Mouse (Mus musculus): ENCODE data around the gene Efnb2.

The Efnb2 gene

GRCm38 (mm10) chr8:8655346-8656340, 5.4 kb downstream of the Efnb2 start:
- DNase-seq (ENCODE audit: low spot score), result no peak

- no peak for DNase-seq (ENCODE audit: low spot score)
These were observed 7.0 kb downstream of the Efnb2 start for GRCm38 (mm10) chr8:8653906-8654489.

GRCm38 (mm10) chr8:8653343-8653742, 7.7 kb downstream of the Efnb2 start:
- DNase-seq (ENCODE audit: low spot score), result no peak

GRCm38 (mm10) chr8:8652388-8652787, 8.7 kb downstream of the Efnb2 start:
- no peak for DNase-seq (ENCODE audit: low spot score)

GRCm38 (mm10) chr8:8649944-8650343, 11.1 kb downstream of the Efnb2 start:
- DNase-seq (ENCODE audit: low spot score), result no peak

GRCm38 (mm10) chr8:8649536-8649935, 11.5 kb downstream of the Efnb2 start:
- no peak for DNase-seq (ENCODE audit: low spot score)

- DNase-seq (ENCODE audit: low spot score), result no peak
These were observed 12.4 kb downstream of the Efnb2 start for GRCm38 (mm10) chr8:8648686-8649085.

- DNase-seq (ENCODE audit: low spot score), result no peak
These were observed 13.2 kb downstream of the Efnb2 start for GRCm38 (mm10) chr8:8647824-8648223.

- no peak for DNase-seq (ENCODE audit: low spot score)
These were observed 13.7 kb downstream of the Efnb2 start for GRCm38 (mm10) chr8:8647319-8647718.

- DNase-seq (ENCODE audit: low spot score), result no peak
These were observed 16.7 kb downstream of the Efnb2 start for GRCm38 (mm10) chr8:8644160-8644915.

GRCm38 (mm10) chr8:8640264-8640588, 20.8 kb downstream of the Efnb2 start:
- no peak for DNase-seq (ENCODE audit: low spot score)

- DNase-seq (ENCODE audit: low spot score), result no peak
These were observed 21.3 kb downstream of the Efnb2 start for GRCm38 (mm10) chr8:8639569-8640263.

GRCm38 (mm10) chr8:8631394-8631793, 29.6 kb downstream of the Efnb2 start:
- DNase-seq (ENCODE audit: low spot score), result no peak

- DNase-seq (ENCODE audit: low spot score), result no peak
These were observed 37.0 kb downstream of the Efnb2 start for GRCm38 (mm10) chr8:8624017-8624416.

GRCm38 (mm10) chr8:8623486-8623885, 37.6 kb downstream of the Efnb2 start:
- no peak for DNase-seq (ENCODE audit: low spot score)

GRCm38 (mm10) chr8:8622476-8622875, 38.6 kb downstream of the Efnb2 start:
- DNase-seq (ENCODE audit: low spot score), result no peak

- no peak for DNase-seq (ENCODE audit: low spot score)
These were observed 39.0 kb downstream of the Efnb2 start for GRCm38 (mm10) chr8:8622031-8622430.

GRCm38 (mm10) chr8:8621236-8621917, 39.7 kb downstream of the Efnb2 start:
- no peak for DNase-seq (ENCODE audit: low spot score)

GRCm38 (mm10) chr8:8620536-8620935, 40.5 kb downstream of the Efnb2 start:
- DNase-seq (ENCODE audit: low spot score), result no peak

GRCm38 (mm10) chr8:8619221-8620194, 41.5 kb downstream of the Efnb2 start:
- no peak for DNase-seq (ENCODE audit: low spot score)
